In genomic region chr8:85037366-85037680, GRCm38 (mm10) we compare ENCODE assay signal across 8 mouse cellular contexts. TPM values are rescaled to one million over a fixed set of nuclear protein-coding genes. Genes with fewer than 3 reads are reported as not detected.
A peak's percentile ranks its signal among the peaks of the same experiment; 100 is the strongest.
DNase-seq lines count a peak whose midpoint lies in the region; ATAC-seq and TF ChIP-seq lines count a peak whose summit lies in the region.

No protein-coding gene starts in this region.

- no peak for TF ChIP-seq CTCF in bone marrow, adult 2 months (IDR thresholded peaks at IDR 0.05; ENCODE audit: control insufficient read depth, insufficient read depth, low read length)

- DNase-seq in kidney, adult 18-20 months, result no peak
- peak; percentile 78 for DNase-seq in mesoderm, embryonic 11.5 days (ENCODE audit: low read depth, low spot score)
- no peak for DNase-seq in right cerebral cortex, postnatal 10 days (ENCODE audit: low spot score in 2 of 2)
- no peak for DNase-seq in cerebellum, adult 8-10 months

- H3K9ac ChIP-seq in kidney, embryonic 14.5 days (ENCODE audit: low read depth, low read length), result peak overlapping the region; percentile 84

- ATAC-seq in kidney, embryonic 14.5 days (ENCODE audit: low FRiP score, low TSS enrichment), result peak; percentile 67; the same call in 1 of the 2 replicates
- ATAC-seq in granulocyte monocyte progenitor cell, adult 5-6 weeks (replicated peaks; ENCODE audit: poor library complexity, severe bottlenecking), result peak; percentile 24
- ATAC-seq in CD4-positive, CD25-positive, alpha-beta regulatory T cell, adult 4 months, result no peak

- no peaks in the 10 kb centered on the region for H3K9me3 ChIP-seq in kidney, embryonic 14.5 days (ENCODE audit: control insufficient read depth, low read length)

- no peaks in the 10 kb centered on the region for H3K27me3 ChIP-seq in kidney, embryonic 14.5 days (ENCODE audit: control insufficient read depth, insufficient read depth, low read length)

- H3K4me3 ChIP-seq in kidney, embryonic 14.5 days (ENCODE audit: low read length), result peak overlapping the region; percentile 89
- H3K4me3 ChIP-seq in bone marrow, adult 2 months (replicated peaks; ENCODE audit: control insufficient read depth, low read depth, low read length), result peak overlapping the region; percentile 89

- TF ChIP-seq POLR2A in bone marrow, adult 2 months (IDR thresholded peaks at IDR 0.05; ENCODE audit: borderline replicate concordance, control insufficient read depth, low read depth, low read length), result no peak

- H3K27ac ChIP-seq in kidney, embryonic 14.5 days (ENCODE audit: low read depth, low read length), result peak overlapping the region; percentile 96
- peak overlapping the region; percentile 92; the same call in 1 of the 2 replicates for H3K27ac ChIP-seq in bone marrow, adult 2 months (ENCODE audit: control insufficient read depth, insufficient read depth, low read depth, low read length, poor library complexity)

- peak overlapping the region; percentile 86 for H3K4me2 ChIP-seq in kidney, embryonic 14.5 days (replicated peaks; ENCODE audit: low read depth, low read length)

- peaks cover 13% of the 10 kb centered on the region; the same call in 1 of the 2 replicates for H3K4me1 ChIP-seq in kidney, embryonic 14.5 days (ENCODE audit: control insufficient read depth, insufficient read depth, low read length)
- peaks cover 1% of the 10 kb centered on the region; the same call in 1 of the 2 replicates for H3K4me1 ChIP-seq in bone marrow, adult 2 months (ENCODE audit: control insufficient read depth, insufficient read depth, low read length)

- peaks cover 38% of the 10 kb centered on the region for H3K36me3 ChIP-seq in kidney, embryonic 14.5 days (ENCODE audit: control insufficient read depth, insufficient read depth, low read length)

- WGBS in kidney, embryonic 14.5 days, result 2% methylated on average over 14 of the region's 14 CpGs
- 0% methylated on average over 14 of the region's 14 CpGs for WGBS in bone marrow, adult 2 months

RNA-seq across cellular contexts. Expression of gene Tnpo2, which starts 0.6 kb away (rescaled TPM):
- 15.6 and 19.7 TPM in 2 replicates for polyA plus RNA-seq in kidney, embryonic 14.5 days (2014; fragmentation: Nextera tagmentation; extraction: Ambion mirVana)
- polyA plus RNA-seq in bone marrow, adult 2 months (2011; ENCODE audit: insufficient read depth, insufficient read length, low replicate concordance, missing spikeins), result 35.5 and 49.9 TPM in 2 replicates
- total RNA-seq in granulocyte monocyte progenitor cell, adult 5-6 weeks (2014; fragmentation: Nextera tagmentation), result 19.6 and 25.0 TPM in 2 replicates
- 21.5 and 26.8 TPM in 2 replicates for total RNA-seq in granulocyte monocyte progenitor cell, adult 5-6 weeks (2017)
- polyA plus RNA-seq in CD4-positive, CD25-positive, alpha-beta regulatory T cell, adult 4 months (2017; shearing (Covaris generic)), result 10 to 100 TPM; 15.0 to 30.1 TPM

RNA-seq across cellular contexts. Expression of gene Trir, which starts 10.7 kb away (rescaled TPM):
- 163 and 211 TPM in 2 replicates for polyA plus RNA-seq in kidney, embryonic 14.5 days (2014; fragmentation: Nextera tagmentation; extraction: Ambion mirVana)
- 240 and 300 TPM in 2 replicates for polyA plus RNA-seq in bone marrow, adult 2 months (2011; ENCODE audit: insufficient read depth, insufficient read length, low replicate concordance, missing spikeins)
- total RNA-seq in granulocyte monocyte progenitor cell, adult 5-6 weeks (2014; fragmentation: Nextera tagmentation), result 112 and 128 TPM in 2 replicates
- 245 and 280 TPM in 2 replicates for total RNA-seq in granulocyte monocyte progenitor cell, adult 5-6 weeks (2017)
- 10 to 100 TPM; 15.5 to 28.1 TPM for polyA plus RNA-seq in CD4-positive, CD25-positive, alpha-beta regulatory T cell, adult 4 months (2017; shearing (Covaris generic))

RNA-seq across cellular contexts. Expression of gene Asna1, which starts 12.2 kb away (rescaled TPM):
- 109 and 180 TPM in 2 replicates for polyA plus RNA-seq in kidney, embryonic 14.5 days (2014; fragmentation: Nextera tagmentation; extraction: Ambion mirVana)
- 20.7 and 46.6 TPM in 2 replicates for polyA plus RNA-seq in bone marrow, adult 2 months (2011; ENCODE audit: insufficient read depth, insufficient read length, low replicate concordance, missing spikeins)
- total RNA-seq in granulocyte monocyte progenitor cell, adult 5-6 weeks (2014; fragmentation: Nextera tagmentation), result 73.1 and 73.3 TPM in 2 replicates
- total RNA-seq in granulocyte monocyte progenitor cell, adult 5-6 weeks (2017), result 74.5 and 91.2 TPM in 2 replicates
- 10 to 100 TPM; 53.8 to 73.8 TPM for polyA plus RNA-seq in CD4-positive, CD25-positive, alpha-beta regulatory T cell, adult 4 months (2017; shearing (Covaris generic))

RNA-seq across cellular contexts. Expression of gene Fbxw9, which starts 22.5 kb away (rescaled TPM):
- 24.4 and 29.6 TPM in 2 replicates for polyA plus RNA-seq in kidney, embryonic 14.5 days (2014; fragmentation: Nextera tagmentation; extraction: Ambion mirVana)
- 4.1 and 14.3 TPM in 2 replicates for polyA plus RNA-seq in bone marrow, adult 2 months (2011; ENCODE audit: insufficient read depth, insufficient read length, low replicate concordance, missing spikeins)
- total RNA-seq in granulocyte monocyte progenitor cell, adult 5-6 weeks (2014; fragmentation: Nextera tagmentation), result 11.6 and 13.5 TPM in 2 replicates
- total RNA-seq in granulocyte monocyte progenitor cell, adult 5-6 weeks (2017), result 4.1 and 5.9 TPM in 2 replicates
- 1 to 10 TPM; 3.2 to 4.9 TPM for polyA plus RNA-seq in CD4-positive, CD25-positive, alpha-beta regulatory T cell, adult 4 months (2017; shearing (Covaris generic))

RNA-seq across cellular contexts. Expression of gene Best2, which starts 23.0 kb away (rescaled TPM):
- not detected in 2 replicates for polyA plus RNA-seq in kidney, embryonic 14.5 days (2014; fragmentation: Nextera tagmentation; extraction: Ambion mirVana)
- polyA plus RNA-seq in bone marrow, adult 2 months (2011; ENCODE audit: insufficient read depth, insufficient read length, low replicate concordance, missing spikeins), result not detected in 2 replicates
- total RNA-seq in granulocyte monocyte progenitor cell, adult 5-6 weeks (2014; fragmentation: Nextera tagmentation), result not detected in 2 replicates
- not detected in 2 replicates for total RNA-seq in granulocyte monocyte progenitor cell, adult 5-6 weeks (2017)
- not detected for polyA plus RNA-seq in CD4-positive, CD25-positive, alpha-beta regulatory T cell, adult 4 months (2017; shearing (Covaris generic))
